Mouse (Mus musculus) lung, adult 2 months (tissue): ENCODE measurements around the gene Ulk2.

Experiments used
- CTCF ChIP-seq: fragments of 200-500 bp; IDR thresholded peaks from 2 replicates; pipeline ENCODE4 v1.5.1; 2011; ENCODE audit warnings: mild to moderate bottlenecking, low read length, control low read depth; ENCODE audit not compliant: insufficient read depth
- POLR2A ChIP-seq: fragments of 200-500 bp; IDR thresholded peaks from 2 replicates; pipeline ENCODE4 v1.6.1; 2011; ENCODE audit warnings: low read depth, mild to moderate bottlenecking, control low read depth, low read length, borderline replicate concordance; ENCODE audit errors: extremely low read depth

- TF ChIP-seq POLR2A (no peak), CTCF (no peak)
Observed at GRCm38 (mm10) chr11:61737290-61737689, 117.6 kb downstream of the Ulk2 start.
